Mouse (Mus musculus) cerebellum, adult 11-12 months (tissue): ENCODE measurements around the gene Cytip.

Source experiments
- DNase-seq: peaks from one replicate; pipeline ENCODE4 v3.0.0; 2022

The Cytip gene

DNA sequence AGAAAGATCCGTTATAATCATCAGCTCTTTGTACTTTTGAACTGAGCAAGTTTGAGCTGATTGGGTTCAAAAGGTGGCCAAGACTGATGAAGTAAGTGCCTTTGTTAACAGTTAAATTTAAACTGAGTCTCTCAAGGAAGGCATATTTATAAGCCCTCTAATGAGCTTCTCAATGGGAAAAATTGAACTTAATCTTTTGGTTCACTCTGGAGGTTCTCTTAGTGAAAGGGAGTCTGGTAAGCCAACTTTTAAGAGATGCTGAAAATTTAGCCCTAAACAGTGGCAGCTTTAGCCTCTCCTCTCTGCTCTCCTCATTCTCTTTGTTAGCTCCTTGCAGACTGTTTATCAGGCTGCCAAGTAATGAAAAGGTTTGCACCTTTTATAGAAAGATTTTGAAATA is 100.5 kb downstream of the Cytip start:
- DNase-seq, result no peak

DNA sequence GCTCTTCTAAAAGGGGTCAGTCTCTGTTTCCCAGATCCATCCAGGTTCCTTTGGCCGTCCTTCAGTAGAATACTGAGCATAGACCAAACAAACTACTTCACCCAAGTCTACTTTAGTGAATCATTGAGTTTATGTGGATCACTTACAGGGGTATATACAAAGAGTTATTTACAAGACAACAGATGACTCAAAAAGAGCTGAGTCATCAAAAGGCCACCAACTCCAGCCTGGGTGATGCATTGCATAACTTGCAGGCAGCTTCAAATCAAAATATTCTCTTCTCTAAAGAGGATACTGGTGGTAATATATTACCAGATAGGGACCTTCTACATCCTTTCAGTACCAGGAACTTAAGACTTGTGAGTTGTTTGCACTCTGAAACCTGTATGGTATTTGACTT is 108.9 kb downstream of the Cytip start:
- no peak for DNase-seq

DNA sequence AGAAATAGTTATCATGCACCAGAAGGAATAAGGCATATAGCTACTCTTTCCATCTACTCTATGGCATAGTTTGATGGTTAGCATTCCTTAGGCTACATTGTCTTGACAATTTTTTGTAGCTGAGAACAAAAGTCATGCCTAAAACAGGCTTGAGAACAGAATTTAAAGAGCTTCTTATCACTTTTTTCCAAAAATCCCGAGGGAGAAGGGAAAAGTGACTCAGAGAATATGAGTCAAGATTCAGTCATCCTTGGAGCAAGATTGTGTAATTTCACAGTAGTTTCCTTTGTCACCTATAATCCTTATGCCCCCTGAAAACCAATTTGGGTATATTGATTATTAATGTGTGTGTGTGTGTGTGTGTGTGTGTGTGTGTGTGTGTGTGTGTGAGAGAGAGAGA is 115.5 kb downstream of the Cytip start:
- no peak for DNase-seq
